Mouse (Mus musculus) kidney, embryonic 15.5 days (tissue): ENCODE data around the gene Ms4a2. TPM values are rescaled to one million over a fixed set of nuclear protein-coding genes. Genes with fewer than 3 reads are reported as not detected.

Experiments used
- ATAC-seq: fragments of 200-750 bp; cut with Nextera tagmentation; replicated peaks from 2 replicates; pipeline ENCODE4 v1.8.0; 2017; ENCODE audit warnings: moderate TSS enrichment; ENCODE audit not compliant: low FRiP score
- H3K27ac ChIP-seq: fragments of 300-500 bp; sonication (generic); 2 replicates; pipeline ENCODE4 v1.5.1; 2015; ENCODE audit warnings: mild to moderate bottlenecking, inconsistent platforms
- H3K27me3 ChIP-seq: fragments of 300-500 bp; sonication (generic); 2 replicates; pipeline ENCODE4 v1.6.1; 2015; ENCODE audit warnings: inconsistent platforms
- H3K36me3 ChIP-seq: fragments of 300-500 bp; sonication (generic); 2 replicates; pipeline ENCODE4 v1.6.1; 2015; ENCODE audit warnings: inconsistent platforms
- H3K4me1 ChIP-seq: fragments of 300-500 bp; sonication (generic); 2 replicates; pipeline ENCODE4 v1.6.1; 2015; ENCODE audit warnings: inconsistent platforms
- H3K4me2 ChIP-seq: fragments of 300-500 bp; sonication (generic); 2 replicates; pipeline ENCODE4 v1.6.1; 2015; ENCODE audit warnings: moderate library complexity, mild to moderate bottlenecking, inconsistent platforms
- H3K4me3 ChIP-seq: fragments of 300-500 bp; sonication (generic); replicated peaks from 2 replicates; pipeline ENCODE4 v1.5.1; 2015; ENCODE audit warnings: mild to moderate bottlenecking, inconsistent platforms
- H3K9ac ChIP-seq: fragments of 300-500 bp; sonication (generic); 2 replicates; pipeline ENCODE4 v1.6.1; 2015; ENCODE audit warnings: mild to moderate bottlenecking, inconsistent platforms
- H3K9me3 ChIP-seq: fragments of 300-500 bp; sonication (generic); replicated peaks from 2 replicates; pipeline ENCODE4 v1.6.1; 2016; ENCODE audit warnings: inconsistent platforms
- WGBS: fragments of 180-500 bp; shearing (Covaris S2); methylation state at CpG from one replicate; pipeline ENCODE4 v1.1.7; 2015; ENCODE audit warnings: mixed read lengths; 5-methylcytosine and 5-hydroxymethylcytosine counted together
- polyA plus RNA-seq: library from polyadenylated mRNA; unstranded; fragments of >200 nt; fragmentation: Nextera tagmentation; extraction: Ambion mirVana; gene quantifications from 2 replicates; pipeline ENCODE4 v1.2.1, GENCODE M21; 2015

The Ms4a2 gene
- polyA plus RNA-seq, 1 experiment from 2014 or later: 1.3 TPM

DNA sequence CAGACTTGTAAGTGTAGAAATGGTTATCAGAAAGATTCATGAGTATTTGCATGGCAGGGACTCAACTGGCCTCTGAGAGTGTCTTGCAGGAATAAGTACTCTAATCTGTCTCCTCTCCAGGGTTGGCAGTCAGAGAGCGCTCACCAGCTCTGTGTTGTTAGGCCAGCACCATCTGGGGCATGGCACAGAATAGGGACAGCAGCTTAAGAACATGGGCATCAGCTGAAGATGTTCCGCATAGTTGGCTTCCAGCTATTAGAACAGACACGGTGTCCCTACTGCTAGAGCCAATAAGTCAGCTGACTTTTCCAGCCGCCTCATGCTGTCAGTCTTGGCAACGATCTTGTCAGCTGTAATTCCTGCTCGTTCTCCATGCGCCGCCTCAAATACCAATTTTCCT is 48.6 kb downstream of the Ms4a2 start:
- H3K4me3 ChIP-seq: no peak overlapping the region
- no peaks in the 10 kb centered on the region for H3K36me3 ChIP-seq
- 89% methylated on average over 8 of the region's 8 CpGs for WGBS
- H3K9ac ChIP-seq: no peak overlapping the region
- H3K9me3 ChIP-seq: no peaks in the 10 kb centered on the region
- no peaks in the 10 kb centered on the region for H3K4me1 ChIP-seq
- no peak overlapping the region for H3K27ac ChIP-seq
- H3K27me3 ChIP-seq: no peaks in the 10 kb centered on the region
- H3K4me2 ChIP-seq: no peak overlapping the region
- ATAC-seq: no peak

Other genes starting within 250 kb of the Ms4a2 start
- 3.9 and 6.2 TPM in 2 replicates for gene Ms4a4a, start 248.2 kb downstream of the Ms4a2 start, polyA plus RNA-seq
- 1.1 and 1.9 TPM in 2 replicates for gene Ms4a4c, start 218.9 kb downstream of the Ms4a2 start, polyA plus RNA-seq
- gene Ms4a4b, start 180.2 kb downstream of the Ms4a2 start, polyA plus RNA-seq: 0.06 TPM in 1 of 2 replicates, not detected in the other
- gene Ms4a6c, start 154.4 kb downstream of the Ms4a2 start, polyA plus RNA-seq: 5.1 and 5.2 TPM in 2 replicates
- gene Gm8369, start 137.8 kb downstream of the Ms4a2 start, polyA plus RNA-seq: not detected in 2 replicates
- gene Ms4a6b, start 107.2 kb downstream of the Ms4a2 start, polyA plus RNA-seq: 3.8 TPM in 2 replicates
- 0.10 and 0.30 TPM in 2 replicates for gene Ms4a4d, start 86.9 kb downstream of the Ms4a2 start, polyA plus RNA-seq
- 2.8 and 4.2 TPM in 2 replicates for gene Ms4a6d, start 18.9 kb downstream of the Ms4a2 start, polyA plus RNA-seq
- 0.17 and 0.55 TPM in 2 replicates for gene Ms4a3, start 17.1 kb upstream of the Ms4a2 start, polyA plus RNA-seq
- not detected in 2 replicates for gene Oosp2, start 36.8 kb upstream of the Ms4a2 start, polyA plus RNA-seq
- gene Oosp1, start 67.4 kb upstream of the Ms4a2 start, polyA plus RNA-seq: not detected in 2 replicates
- not detected in 2 replicates for gene Oosp3, start 73.3 kb upstream of the Ms4a2 start, polyA plus RNA-seq
- not detected in 2 replicates for gene Gif, start 123.8 kb upstream of the Ms4a2 start, polyA plus RNA-seq
- 52.2 and 52.6 TPM in 2 replicates for gene Mrpl16, start 146.7 kb upstream of the Ms4a2 start, polyA plus RNA-seq
- 20.4 TPM in 2 replicates for gene Stx3, start 195.7 kb upstream of the Ms4a2 start, polyA plus RNA-seq
- gene Olfr1417, start 215.5 kb upstream of the Ms4a2 start, polyA plus RNA-seq: not detected in 2 replicates
- not detected in 2 replicates for gene Olfr1418, start 237.3 kb upstream of the Ms4a2 start, polyA plus RNA-seq